Mouse (Mus musculus): ENCODE data around the gene Atp6v0a1.

The Atp6v0a1 gene

GRCm38 (mm10) chr11:101027121-101027520 lies 17.9 kb downstream of the Atp6v0a1 start:
- no peak for DNase-seq (ENCODE audit: low read depth, low spot score)

DNA sequence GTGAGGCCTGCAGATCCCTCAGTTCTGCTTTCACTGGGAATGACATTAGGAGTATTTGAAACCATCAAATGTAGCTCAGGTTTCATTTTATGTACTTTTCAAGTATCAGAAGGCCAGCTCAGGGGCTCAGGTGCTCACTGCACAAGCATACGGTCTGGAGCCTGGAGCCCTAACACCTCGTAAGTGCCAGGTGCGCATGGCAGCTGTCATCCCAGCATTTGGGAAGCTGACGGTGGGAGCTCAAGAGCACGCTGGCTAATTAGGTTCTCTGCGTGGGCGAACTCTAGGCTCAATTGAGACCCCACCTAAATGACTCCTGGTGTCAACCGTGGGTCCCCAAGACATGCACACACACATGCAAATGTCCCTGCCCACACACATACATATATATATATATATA lies 20.1 kb downstream of the Atp6v0a1 start:
- no peak for DNase-seq (ENCODE audit: low read depth, low spot score)

- no peak for DNase-seq (ENCODE audit: low read depth, low spot score)
Observed at GRCm38 (mm10) chr11:101030136-101030807, 21.0 kb downstream of the Atp6v0a1 start.

- DNase-seq (ENCODE audit: low read depth, low spot score): no peak
Observed at GRCm38 (mm10) chr11:101030808-101031156, 21.5 kb downstream of the Atp6v0a1 start.

GRCm38 (mm10) chr11:101031470-101031869 lies 22.2 kb downstream of the Atp6v0a1 start:
- DNase-seq (ENCODE audit: low read depth, low spot score): no peak

DNA sequence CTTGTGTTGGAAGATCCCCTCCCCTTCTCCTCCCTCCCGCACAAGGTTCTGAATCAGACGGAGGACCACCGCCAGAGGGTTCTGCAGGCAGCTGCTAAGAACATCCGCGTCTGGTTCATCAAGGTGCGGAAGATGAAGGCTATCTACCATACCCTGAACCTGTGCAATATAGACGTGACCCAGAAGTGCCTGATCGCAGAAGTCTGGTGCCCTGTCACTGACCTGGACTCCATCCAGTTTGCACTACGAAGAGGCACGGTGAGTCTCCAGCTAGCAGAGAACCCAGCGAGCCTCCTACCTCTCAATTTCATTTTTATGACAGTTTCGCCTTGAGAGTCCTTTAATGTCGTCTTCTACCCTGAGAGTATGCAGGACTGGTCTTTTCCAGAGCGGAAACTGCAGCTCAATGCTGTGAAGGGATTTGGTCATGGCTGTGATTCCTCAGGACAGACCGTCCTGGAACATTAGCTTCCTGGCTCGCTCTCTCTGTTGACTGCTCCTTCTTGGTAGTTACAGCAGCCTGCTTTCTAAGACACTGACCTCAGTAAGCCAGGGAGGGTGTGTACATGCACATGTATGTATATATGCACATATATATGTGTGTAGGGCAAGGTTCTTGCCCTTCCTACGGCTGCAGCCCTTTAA lies 24.7 kb downstream of the Atp6v0a1 start:
- no peak for DNase-seq (ENCODE audit: low read depth, low spot score)

GRCm38 (mm10) chr11:101034614-101035327 lies 25.5 kb downstream of the Atp6v0a1 start:
- no peak for DNase-seq (ENCODE audit: low read depth, low spot score)

- DNase-seq (ENCODE audit: low read depth, low spot score): no peak
Observed at GRCm38 (mm10) chr11:101035328-101035695, 26.1 kb downstream of the Atp6v0a1 start.

DNA sequence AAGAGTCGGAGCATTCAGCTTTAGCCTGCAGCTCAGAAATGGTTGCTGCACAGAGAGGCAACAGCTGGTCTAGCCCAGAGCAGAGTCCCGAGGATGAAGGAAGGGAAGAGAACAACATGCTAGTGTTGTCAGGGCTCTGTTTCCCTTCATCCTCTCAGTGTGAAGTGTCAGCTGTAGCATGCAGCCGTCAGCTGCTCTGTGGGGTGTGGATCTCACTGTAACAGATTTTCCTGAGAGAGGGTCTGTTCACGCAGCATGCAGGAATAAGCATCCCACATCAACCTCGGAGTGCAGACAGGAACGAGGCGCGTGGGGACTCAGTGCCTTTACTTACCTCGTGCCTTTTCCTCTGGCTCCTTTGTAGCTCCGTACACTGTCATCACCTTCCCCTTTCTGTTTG lies 28.5 kb downstream of the Atp6v0a1 start:
- no peak for DNase-seq (ENCODE audit: low read depth, low spot score)

- no peak for DNase-seq (ENCODE audit: low read depth, low spot score)
Observed at GRCm38 (mm10) chr11:101045826-101046225, 36.6 kb downstream of the Atp6v0a1 start.

- DNase-seq (ENCODE audit: low read depth, low spot score): no peak
Observed at GRCm38 (mm10) chr11:101046440-101046839, 37.2 kb downstream of the Atp6v0a1 start.

- DNase-seq (ENCODE audit: low read depth, low spot score): no peak
Observed at GRCm38 (mm10) chr11:101047502-101047901, 38.2 kb downstream of the Atp6v0a1 start.

DNA sequence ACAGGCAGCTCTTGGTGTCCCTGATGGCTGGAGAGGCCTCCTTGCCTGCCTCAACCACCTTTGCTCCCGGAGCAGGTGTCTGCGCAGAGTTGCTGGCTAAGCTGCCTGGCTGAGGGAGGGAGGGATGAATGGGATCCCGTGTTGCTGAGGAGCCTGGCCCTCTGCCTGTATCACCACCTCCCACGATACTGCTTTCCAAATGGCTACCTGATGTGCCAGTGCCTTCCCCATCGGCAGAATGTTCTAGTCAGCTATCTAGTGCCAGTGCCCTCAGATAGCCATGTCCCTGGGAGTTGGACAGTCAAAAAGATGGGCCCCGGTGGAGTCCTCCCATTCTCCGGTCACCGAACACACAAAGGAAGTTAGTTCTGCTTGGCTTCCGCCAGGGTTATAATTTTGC lies 41.1 kb downstream of the Atp6v0a1 start:
- no peak for DNase-seq (ENCODE audit: low read depth, low spot score)

- DNase-seq (ENCODE audit: low read depth, low spot score): no peak
Observed at GRCm38 (mm10) chr11:101051051-101051493, 41.8 kb downstream of the Atp6v0a1 start.

- no peak for DNase-seq (ENCODE audit: low read depth, low spot score)
Observed at GRCm38 (mm10) chr11:101051617-101052016, 42.4 kb downstream of the Atp6v0a1 start.

- no peak for DNase-seq (ENCODE audit: low read depth, low spot score)
Observed at GRCm38 (mm10) chr11:101052751-101053473, 43.7 kb downstream of the Atp6v0a1 start.

GRCm38 (mm10) chr11:101053974-101054373 lies 44.7 kb downstream of the Atp6v0a1 start:
- DNase-seq (ENCODE audit: low read depth, low spot score): peak; percentile 77

DNA sequence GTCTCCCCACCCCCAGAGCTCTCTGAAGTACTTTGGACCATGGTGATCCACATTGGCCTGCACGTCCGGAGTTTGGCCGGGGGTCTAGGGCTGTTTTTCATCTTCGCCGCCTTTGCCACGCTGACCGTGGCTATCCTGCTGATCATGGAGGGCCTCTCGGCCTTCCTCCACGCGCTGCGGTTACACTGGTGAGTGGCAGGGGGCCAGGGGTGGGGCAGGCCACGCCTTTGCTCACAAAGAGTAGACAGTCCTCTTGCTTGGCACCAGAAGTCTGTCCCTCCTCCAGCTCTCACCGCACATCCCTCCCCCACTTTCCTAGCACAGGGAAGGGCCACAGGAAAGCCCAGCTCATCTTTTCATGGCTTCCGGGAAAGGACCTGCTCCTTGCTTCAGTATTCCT lies 46.2 kb downstream of the Atp6v0a1 start:
- DNase-seq (ENCODE audit: low read depth, low spot score): no peak

DNA sequence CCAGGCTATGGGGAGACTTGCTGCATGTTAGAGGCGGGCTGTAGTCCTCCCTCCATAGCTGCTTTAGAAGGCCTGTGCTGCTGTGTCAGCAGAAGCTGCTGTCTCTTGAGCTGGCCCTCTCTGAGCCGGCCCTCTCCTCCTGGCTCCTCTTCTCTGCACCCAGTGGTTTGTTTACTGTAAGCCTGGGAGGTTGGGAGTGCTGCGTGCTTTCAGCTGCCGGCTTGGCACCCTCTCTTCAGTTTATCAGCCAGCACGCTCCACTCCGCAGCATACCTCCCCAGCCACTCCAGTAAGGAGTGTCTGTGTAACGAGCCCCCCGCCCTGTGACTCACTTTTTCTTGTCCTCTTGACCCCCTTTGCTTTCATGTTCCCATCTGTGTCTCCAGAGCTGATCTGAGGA lies 47.6 kb downstream of the Atp6v0a1 start:
- no peak for DNase-seq (ENCODE audit: low read depth, low spot score)

- peak; percentile 76 for DNase-seq (ENCODE audit: low read depth, low spot score)
Observed at GRCm38 (mm10) chr11:101057860-101058259, 48.6 kb downstream of the Atp6v0a1 start.

DNA sequence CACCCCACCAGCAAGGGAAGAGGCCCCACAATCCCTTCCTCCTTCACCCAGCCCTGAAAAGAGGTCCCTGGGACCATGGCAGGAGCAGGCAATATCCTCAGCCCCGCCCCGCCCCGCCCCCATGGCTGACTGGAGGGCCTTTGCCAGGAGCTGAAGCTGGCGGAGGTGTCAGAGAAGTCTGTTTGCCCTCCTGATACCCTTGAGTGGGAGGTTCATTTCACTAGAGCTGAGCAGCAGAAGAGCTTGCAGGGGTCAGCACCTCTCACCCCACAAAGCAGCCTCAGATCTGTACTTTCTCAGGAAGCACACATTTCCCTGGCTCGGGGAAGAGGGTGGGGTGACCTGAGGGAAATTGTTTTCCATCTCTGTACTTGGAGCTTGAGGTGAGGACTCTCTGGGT lies 49.5 kb downstream of the Atp6v0a1 start:
- DNase-seq (ENCODE audit: low read depth, low spot score): no peak

DNA sequence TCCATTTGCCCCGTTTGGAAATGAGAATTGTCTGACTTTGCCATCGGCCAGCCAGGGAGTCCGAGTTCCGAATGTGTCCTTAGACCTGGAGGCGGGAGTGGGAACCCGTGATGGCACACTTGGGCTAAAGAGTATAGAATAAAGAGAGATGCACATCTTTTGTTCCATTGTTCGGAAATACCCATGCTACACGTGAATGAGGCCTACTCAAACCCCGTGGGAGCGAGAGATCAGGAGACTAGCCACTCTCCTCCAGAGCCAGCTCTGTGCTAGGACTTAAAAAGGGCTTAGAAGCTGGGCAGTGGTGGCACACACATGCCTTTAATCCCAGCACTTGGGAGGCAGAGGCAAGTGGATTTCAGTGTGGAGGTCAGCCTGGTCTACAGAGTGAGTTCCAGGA lies 50.2 kb downstream of the Atp6v0a1 start:
- no peak for DNase-seq (ENCODE audit: low read depth, low spot score)
